15 mouse cellular contexts compared by ENCODE assay signal in the genomic region with DNA sequence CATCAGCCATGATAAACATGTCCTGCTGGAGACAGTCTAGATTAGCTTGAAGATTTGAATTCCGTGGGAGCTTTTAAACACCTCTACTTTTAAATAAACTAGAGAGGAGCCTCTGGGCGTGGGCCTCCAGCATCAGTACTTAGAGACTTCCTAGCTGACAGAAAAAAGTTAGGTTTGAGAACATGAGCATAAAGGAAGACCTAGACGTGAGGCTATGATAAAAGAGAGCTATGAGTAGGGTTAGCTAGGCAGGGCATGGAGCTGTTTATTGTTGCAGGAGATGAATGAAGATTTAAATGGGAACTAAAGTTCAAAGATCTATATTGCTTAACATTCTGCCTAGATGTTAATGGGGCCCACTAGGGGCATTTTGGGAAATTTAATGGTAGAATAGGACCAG. TPM values are rescaled to one million over a fixed set of nuclear protein-coding genes. Genes with fewer than 3 reads are reported as not detected.
DNase-seq lines count a peak whose midpoint lies in the region; ATAC-seq lines count a peak whose summit lies in the region.
"Had no signal": no experiment of that assay in that cellular context is flagged by ENCODE, and none has a peak within 500 bp of the region (broad histone marks: within the 10 kb centered on the region; RNA-seq: fewer than 3 reads in every experiment).

No protein-coding gene starts in this region.

- H3K27me3 ChIP-seq in heart, embryonic 10.5 days (ENCODE audit: insufficient read depth, poor library complexity, severe bottlenecking) = peaks cover 29% of the 10 kb centered on the region
- H3K27me3 ChIP-seq in kidney, embryonic 16.5 days (ENCODE audit: insufficient read depth, low read length) = peaks cover 25% of the 10 kb centered on the region
- H3K27me3 ChIP-seq in kidney, embryonic 14.5 days (ENCODE audit: control insufficient read depth, insufficient read depth, low read length) = peaks cover 17% of the 10 kb centered on the region
- H3K27me3 ChIP-seq in neural tube, embryonic 12.5 days (replicated peaks) = peaks cover 38% of the 10 kb centered on the region
- 0 out of 2 replicates have a peak, but pooled peaks cover 2% of the 10 kb centered on the region for H3K27me3 ChIP-seq in stomach, embryonic 16.5 days (ENCODE audit: control insufficient read depth, insufficient read depth, low read length)

- no peak overlapping the region for H3K9ac ChIP-seq in kidney, embryonic 16.5 days (replicated peaks; ENCODE audit: low read length)
- H3K9ac ChIP-seq in kidney, embryonic 14.5 days (ENCODE audit: low read depth, low read length) = no peak overlapping the region
- no peak overlapping the region for H3K9ac ChIP-seq in neural tube, embryonic 12.5 days
- no peak overlapping the region for H3K9ac ChIP-seq in stomach, embryonic 16.5 days (ENCODE audit: low read length)

- H3K9me3 ChIP-seq in heart, embryonic 10.5 days = no peaks in the 10 kb centered on the region
- no peaks in the 10 kb centered on the region for H3K9me3 ChIP-seq in kidney, embryonic 16.5 days (ENCODE audit: low read length)
- H3K9me3 ChIP-seq in kidney, embryonic 14.5 days (ENCODE audit: control insufficient read depth, low read length) = no peaks in the 10 kb centered on the region
- no peaks in the 10 kb centered on the region for H3K9me3 ChIP-seq in neural tube, embryonic 12.5 days
- no peaks in the 10 kb centered on the region for H3K9me3 ChIP-seq in stomach, embryonic 16.5 days (replicated peaks; ENCODE audit: control insufficient read depth, low read length)

- H3K36me3 ChIP-seq in heart, embryonic 10.5 days = no peaks in the 10 kb centered on the region
- no peaks in the 10 kb centered on the region for H3K36me3 ChIP-seq in kidney, embryonic 16.5 days (ENCODE audit: insufficient read depth, low read length)
- no peaks in the 10 kb centered on the region for H3K36me3 ChIP-seq in kidney, embryonic 14.5 days (ENCODE audit: control insufficient read depth, insufficient read depth, low read length)
- no peaks in the 10 kb centered on the region for H3K36me3 ChIP-seq in neural tube, embryonic 12.5 days
- H3K36me3 ChIP-seq in stomach, embryonic 16.5 days (ENCODE audit: control insufficient read depth, insufficient read depth, low read length) = no peaks in the 10 kb centered on the region

- H3K4me1 ChIP-seq in heart, embryonic 10.5 days = peaks cover 12% of the 10 kb centered on the region
- peaks cover 12% of the 10 kb centered on the region for H3K4me1 ChIP-seq in kidney, embryonic 16.5 days (ENCODE audit: insufficient read depth, low read length)
- H3K4me1 ChIP-seq in kidney, embryonic 14.5 days (ENCODE audit: control insufficient read depth, insufficient read depth, low read length) = 0 out of 2 replicates have a peak, but pooled peaks cover 6% of the 10 kb centered on the region
- H3K4me1 ChIP-seq in neural tube, embryonic 12.5 days = peaks cover 18% of the 10 kb centered on the region
- H3K4me1 ChIP-seq in stomach, embryonic 16.5 days (ENCODE audit: control insufficient read depth, insufficient read depth, low read length) = 0 out of 2 replicates have a peak, but pooled peaks cover 4% of the 10 kb centered on the region

- 36% methylated on average over 3 of the region's 3 CpGs for WGBS in heart, embryonic 10.5 days
- WGBS in kidney, embryonic 16.5 days = 60% methylated on average over 3 of the region's 3 CpGs
- 65% methylated on average over 3 of the region's 3 CpGs for WGBS in kidney, embryonic 14.5 days
- 62% methylated on average over 3 of the region's 3 CpGs for WGBS in neural tube, embryonic 12.5 days
- 50% methylated on average over 3 of the region's 3 CpGs for WGBS in stomach, embryonic 16.5 days

- no peak for ATAC-seq in kidney, embryonic 16.5 days (ENCODE audit: low FRiP score, low TSS enrichment)
- no peak for ATAC-seq in kidney, embryonic 14.5 days (ENCODE audit: low FRiP score, low TSS enrichment)
- ATAC-seq in neural tube, embryonic 12.5 days (ENCODE audit: low FRiP score, low read depth) = no peak
- no peak for ATAC-seq in stomach, embryonic 16.5 days (ENCODE audit: insufficient read depth, low FRiP score)
- ATAC-seq: intestine, embryonic 16.5 days had no signal

- no peak for DNase-seq in heart, embryonic 10.5 days (ENCODE audit: low spot score)
- DNase-seq in heart, adult 18-20 months = no peak
- DNase-seq in neural tube, embryonic 10.5 days (ENCODE audit: extremely low spot score, low spot score) = no peak
- DNase-seq in ovary, postnatal 36 days (ENCODE audit: low spot score) = no peak
- DNase-seq: adrenal gland, adult 8-10 months; B cell, adult 2 months; cerebellum, postnatal 10 days; right cerebral cortex, postnatal 25 days had no signal

- peak overlapping the region; percentile 11 for H3K4me2 ChIP-seq in kidney, embryonic 16.5 days (replicated peaks; ENCODE audit: low read depth, low read length)
- H3K4me2 ChIP-seq in kidney, embryonic 14.5 days (replicated peaks; ENCODE audit: low read depth, low read length) = no peak overlapping the region; the same call in 1 of the 2 replicates
- H3K4me2 ChIP-seq in neural tube, embryonic 12.5 days (replicated peaks) = 0 out of 2 replicates have a peak overlapping the region, but pooled peaks have one; percentile 4
- peak overlapping the region; percentile 34 for H3K4me2 ChIP-seq in stomach, embryonic 16.5 days (ENCODE audit: low read depth, low read length)
- H3K4me2 ChIP-seq: liver, embryonic 11.5 days had no signal

- peak overlapping the region; percentile 22; the same call in 1 of the 2 replicates for H3K4me3 ChIP-seq in heart, embryonic 10.5 days
- peak overlapping the region; percentile 17; the same call in 1 of the 2 replicates for H3K4me3 ChIP-seq in kidney, embryonic 16.5 days (ENCODE audit: low read length)
- no peak overlapping the region; the same call in 1 of the 2 replicates for H3K4me3 ChIP-seq in kidney, embryonic 14.5 days (ENCODE audit: low read length)
- H3K4me3 ChIP-seq in neural tube, embryonic 12.5 days = no peak overlapping the region
- H3K4me3 ChIP-seq in stomach, embryonic 16.5 days (replicated peaks; ENCODE audit: low read length) = peak overlapping the region; percentile 10; the same call in 1 of the 2 replicates

- no peak overlapping the region for H3K27ac ChIP-seq in heart, embryonic 10.5 days
- no peak overlapping the region for H3K27ac ChIP-seq in kidney, embryonic 16.5 days (ENCODE audit: low read length)
- H3K27ac ChIP-seq in kidney, embryonic 14.5 days (ENCODE audit: low read depth, low read length) = no peak overlapping the region
- no peak overlapping the region for H3K27ac ChIP-seq in neural tube, embryonic 12.5 days
- H3K27ac ChIP-seq in stomach, embryonic 16.5 days (ENCODE audit: low read length) = no peak overlapping the region

RNA-seq across cellular contexts. Expression of gene Prkch, which starts 2.7 kb away (rescaled TPM):
- polyA plus RNA-seq in heart, embryonic 10.5 days (2016; fragmentation: Nextera tagmentation; extraction: Ambion mirVana) = 15.8 and 16.9 TPM in 2 replicates
- total RNA-seq in heart, adult 18-20 months (2021) = 10 to 100 TPM; 17.2 to 18.6 TPM
- polyA plus RNA-seq in kidney, embryonic 16.5 days (2015; fragmentation: Nextera tagmentation; extraction: Ambion mirVana) = 9.8 and 10.5 TPM in 2 replicates
- polyA plus RNA-seq in kidney, embryonic 14.5 days (2014; fragmentation: Nextera tagmentation; extraction: Ambion mirVana) = 10.7 and 13.2 TPM in 2 replicates
- polyA plus RNA-seq in neural tube, embryonic 12.5 days (2016; fragmentation: Nextera tagmentation; extraction: Ambion mirVana) = 14.3 and 14.5 TPM in 2 replicates
- 9.8 and 11.0 TPM in 2 replicates for polyA plus RNA-seq in stomach, embryonic 16.5 days (2015; fragmentation: Nextera tagmentation; extraction: Ambion mirVana)

RNA-seq across cellular contexts. Expression of gene Tmem30b, which starts 41.1 kb away (rescaled TPM):
- polyA plus RNA-seq in heart, embryonic 10.5 days (2016; fragmentation: Nextera tagmentation; extraction: Ambion mirVana) = 0.30 and 2.4 TPM in 2 replicates
- total RNA-seq in heart, adult 18-20 months (2021) = under 1 TPM; 0.32 to 0.41 TPM
- polyA plus RNA-seq in kidney, embryonic 16.5 days (2015; fragmentation: Nextera tagmentation; extraction: Ambion mirVana) = 12.7 and 14.6 TPM in 2 replicates
- polyA plus RNA-seq in kidney, embryonic 14.5 days (2014; fragmentation: Nextera tagmentation; extraction: Ambion mirVana) = 5.8 and 9.6 TPM in 2 replicates
- polyA plus RNA-seq in neural tube, embryonic 12.5 days (2016; fragmentation: Nextera tagmentation; extraction: Ambion mirVana) = 1.8 and 2.9 TPM in 2 replicates
- 38.6 and 42.7 TPM in 2 replicates for polyA plus RNA-seq in stomach, embryonic 16.5 days (2015; fragmentation: Nextera tagmentation; extraction: Ambion mirVana)
- total RNA-seq: megakaryocyte-erythroid progenitor cell, adult 5-6 weeks had no signal

Comparison
In these comparisons a context has a peak if more than half of its experiments do, and no peak if none do; other contexts are left out.
1. H3K4me3 ChIP-seq: peak in heart, embryonic 10.5 days (single experiment), kidney, embryonic 16.5 days (single experiment) and stomach, embryonic 16.5 days (single experiment); none in kidney, embryonic 14.5 days (single experiment) and neural tube, embryonic 12.5 days (single experiment).